Mouse (Mus musculus) kidney, adult 2 months (tissue): Measurements from ENCODE around the gene Mast4.

ENCODE experiments used
- CTCF ChIP-seq: fragments of 200-500 bp; conservative IDR thresholded peaks from 2 replicates; pipeline ENCODE4 v1.5.1; 2011; ENCODE audit warnings: low read depth, mild to moderate bottlenecking, control low read depth, low read length, moderate library complexity, mixed read lengths; ENCODE audit not compliant: insufficient read depth, insufficient read length
- POLR2A ChIP-seq: fragments of 200-500 bp; IDR thresholded peaks from one replicate; pipeline ENCODE4 v1.6.1; 2011; ENCODE audit warnings: low read depth, low read length, control low read depth

GRCm38 (mm10) chr13:102775506-102775905 lies 558.8 kb downstream of the Mast4 start:
- TF ChIP-seq CTCF (no peak), POLR2A (no peak)
